Mouse (Mus musculus) left cerebral cortex, postnatal 36 days (tissue): ENCODE results near the gene Pced1b. TPM values are rescaled to one million over a fixed set of nuclear protein-coding genes. Genes with fewer than 3 reads are reported as not detected.

Experiments
- DNase-seq, 2 experiments: peaks; one replicate each; pipeline ENCODE4 v3.0.0; 2021 to 2022; ENCODE audit warnings: low spot score in 2 of 2, mixed read lengths in 1 of 2
- intact Hi-C: fragments of 180-260 bp; cut with DNase I; formaldehyde crosslinking; loops from one replicate; pipeline ENCODE4 v1.15.1; 2025
- total RNA-seq, 2 experiments: library from RNA; stranded (reverse); gene quantifications; 2 replicates each; pipeline ENCODE4 v1.2.3; 2021

The Pced1b gene
- total RNA-seq, 2 experiments from 2014 or later: 6.4 to 7.9 TPM

DNA sequence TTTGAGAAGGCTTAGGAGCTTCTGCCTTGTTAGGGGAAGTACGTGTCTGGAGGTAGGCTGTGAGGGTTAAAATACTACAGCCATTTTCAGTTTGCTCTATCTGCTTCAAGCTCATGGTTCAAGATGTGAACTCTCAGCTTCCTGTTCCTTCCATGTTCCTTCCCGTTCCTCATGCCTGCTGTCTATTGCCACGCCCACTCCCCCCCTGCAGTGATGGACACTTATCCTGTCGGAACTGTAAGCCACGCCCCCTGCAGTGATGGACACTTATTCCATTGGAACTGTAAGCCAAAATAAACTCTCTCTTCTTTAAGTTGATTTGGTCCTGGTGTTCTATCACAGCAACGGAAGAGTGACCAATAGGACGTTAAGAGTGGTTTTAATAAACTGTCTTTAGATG is 166.0 kb downstream of the Pced1b start:
- intact Hi-C loops: no loop called here

GRCm38 (mm10) chr15:97414718-97415413 is 168.0 kb downstream of the Pced1b start:
- no peak for DNase-seq
- intact Hi-C loops: no loop called here

More for the DNA sequence above, 166.0 kb downstream of the Pced1b start:
- no peak for DNase-seq

- intact Hi-C loops: no loop called here
- no peak for DNase-seq
Measured at GRCm38 (mm10) chr15:97415426-97415946, 168.6 kb downstream of the Pced1b start.

DNA sequence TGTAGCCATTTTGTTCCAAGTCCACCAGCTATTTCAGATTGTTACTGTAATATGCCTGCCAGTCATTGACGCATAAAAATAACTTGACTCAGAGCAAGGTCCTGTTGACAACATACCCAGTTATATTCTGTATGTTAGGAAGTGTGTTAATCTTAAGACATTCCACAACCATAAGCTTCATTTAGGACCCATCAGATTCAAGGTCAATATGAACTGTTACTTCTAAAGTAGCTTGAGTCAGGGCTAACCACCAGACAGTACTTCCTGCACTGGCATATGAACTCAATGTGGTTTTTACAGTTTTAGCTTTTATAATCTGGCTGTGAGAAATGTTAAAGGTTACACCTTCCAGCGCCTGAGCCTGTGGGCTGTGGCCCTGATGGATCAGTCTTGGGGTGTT is 173.4 kb downstream of the Pced1b start:
- intact Hi-C loops: no loop called here

GRCm38 (mm10) chr15:97421533-97421932 is 174.6 kb downstream of the Pced1b start:
- intact Hi-C loops: no loop called here
- DNase-seq: no peak

More for the DNA sequence above, 173.4 kb downstream of the Pced1b start:
- no peak for DNase-seq

DNA sequence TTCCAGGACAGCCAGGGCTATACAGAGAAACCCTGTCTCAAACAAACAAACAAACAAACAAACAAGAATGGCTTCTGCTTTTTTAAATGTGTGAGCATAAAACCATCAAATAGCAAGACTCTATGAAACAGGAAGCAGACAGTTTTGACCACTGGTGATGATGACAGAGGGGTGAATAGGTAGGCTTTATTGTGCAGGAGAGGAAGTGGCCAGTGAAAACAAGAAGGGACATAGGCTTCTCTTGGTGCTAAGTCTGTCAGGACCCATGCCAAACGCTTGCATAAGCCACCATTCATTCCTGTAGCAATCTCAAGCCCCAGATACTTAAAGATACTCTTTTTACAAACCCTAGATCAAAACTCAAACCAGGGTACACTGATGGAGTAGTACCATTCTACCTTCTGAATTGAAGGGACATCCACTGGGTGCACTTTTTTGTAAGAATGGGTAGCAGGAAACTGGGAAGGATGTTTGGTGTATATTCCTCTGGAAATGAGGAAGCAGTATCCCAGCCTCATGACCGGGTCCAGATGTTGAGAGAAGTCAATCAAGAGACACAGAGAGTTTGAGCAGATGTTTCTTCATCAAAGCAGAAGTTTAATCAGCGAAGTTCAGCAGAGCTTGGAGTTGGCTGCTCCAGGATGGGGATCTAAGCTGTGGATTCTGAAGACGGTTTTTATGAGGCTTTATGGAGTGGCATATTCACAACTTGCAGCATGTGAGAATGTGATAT is 175.5 kb downstream of the Pced1b start:
- no peak for DNase-seq
- intact Hi-C loops: no loop called here

- no peak for DNase-seq
- intact Hi-C loops: no loop called here
Measured at GRCm38 (mm10) chr15:97424375-97424774, 177.5 kb downstream of the Pced1b start.

- intact Hi-C loops: no loop called here
- DNase-seq: no peak
Measured at GRCm38 (mm10) chr15:97424961-97425360, 178.1 kb downstream of the Pced1b start.

DNA sequence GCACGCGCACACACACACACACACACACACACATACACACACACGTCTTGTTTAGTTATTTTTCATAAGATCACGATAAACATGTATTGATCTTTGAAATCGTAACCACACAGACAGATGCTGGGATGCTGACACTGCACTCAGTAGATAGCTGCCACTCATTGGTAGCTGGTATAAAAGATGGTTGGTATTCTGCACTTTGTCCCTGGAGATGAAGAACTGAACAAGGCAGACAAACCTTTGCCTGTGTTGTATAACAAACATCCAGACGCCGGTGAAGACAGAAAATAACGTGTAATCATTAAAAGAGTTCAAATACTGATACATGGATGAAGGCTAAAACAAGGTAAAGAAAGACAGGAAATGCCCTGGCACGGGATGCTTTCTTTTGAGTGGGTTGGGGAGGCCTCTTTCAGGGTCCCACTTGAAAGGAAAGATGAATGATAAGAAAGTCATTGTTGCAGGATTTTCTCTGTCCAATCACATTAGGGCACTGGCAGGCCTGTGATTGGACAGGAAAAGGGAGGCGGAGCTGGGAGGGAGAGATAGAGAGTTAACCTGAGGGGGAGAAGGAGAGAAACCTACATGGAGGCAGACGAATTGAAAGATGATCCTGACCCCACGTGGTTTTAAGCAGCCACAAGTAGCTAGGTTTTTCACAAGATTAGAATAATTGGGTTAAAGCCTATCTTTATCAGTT is 182.4 kb downstream of the Pced1b start:
- intact Hi-C loops: no loop called here
- no peak for DNase-seq

- intact Hi-C loops: no loop called here
- no peak for DNase-seq
Measured at GRCm38 (mm10) chr15:97431533-97431932, 184.6 kb downstream of the Pced1b start.

- intact Hi-C loops: no loop called here
- DNase-seq: no peak
Measured at GRCm38 (mm10) chr15:97432221-97432620, 185.3 kb downstream of the Pced1b start.

Other genes starting within 250 kb of the Pced1b start
- 1 to 10 TPM in 1 of 2 experiments, under 1 TPM in 1; 0.64 to 1.4 TPM for gene Slc38a4, start 191.2 kb upstream of the Pced1b start, total RNA-seq
- 1 to 10 TPM; 4.2 to 7.6 TPM for gene Amigo2, start 180 bp downstream of the Pced1b start, total RNA-seq